Mouse (Mus musculus) kidney, adult 9 months (tissue): ENCODE measurements around the gene Gm49387.
"Not testable (repeated sequence)": the region's sequence is repeated elsewhere in the genome, so short reads cannot be mapped to it uniquely, and the experiment has no call there.

Experiments used
- DNase-seq: peaks from one replicate; pipeline ENCODE4 v3.0.0; 2022

Gene Gm49387

GRCm38 (mm10) chr14:31630677-31631076 lies 10.0 kb downstream of the Gm49387 start:
- DNase-seq = no peak

- no peak for DNase-seq
Observed at GRCm38 (mm10) chr14:31622748-31623147, 17.9 kb downstream of the Gm49387 start.

DNA sequence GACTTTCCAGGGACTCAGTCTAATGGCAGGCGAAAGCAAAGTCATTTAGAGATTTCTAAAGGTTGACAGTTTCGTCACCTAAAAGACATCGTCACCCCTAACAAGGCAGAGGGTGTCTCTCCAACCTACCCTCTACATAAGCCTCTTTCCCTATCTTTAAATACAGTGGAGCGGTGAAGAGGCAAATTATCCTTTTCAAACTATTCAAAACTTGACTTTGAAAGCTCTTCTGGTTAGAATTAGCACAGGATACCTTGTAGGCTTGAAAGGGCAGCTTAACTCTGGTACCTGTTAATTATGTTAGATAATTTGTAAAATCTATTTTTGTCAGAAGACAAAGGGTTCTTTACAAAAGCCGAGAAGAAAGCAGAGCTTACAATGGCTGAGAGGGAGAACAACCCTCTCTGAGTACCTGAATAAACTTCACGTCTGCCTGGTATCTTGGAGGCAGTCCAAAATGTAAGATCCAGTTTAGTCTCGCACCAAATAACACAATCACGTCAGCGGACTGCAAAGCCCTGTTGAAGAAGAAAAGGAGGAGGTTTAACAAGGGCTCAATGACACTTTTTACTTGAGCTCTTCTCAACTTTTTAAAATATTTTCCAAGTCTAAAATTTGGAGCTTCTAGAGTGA lies 20.0 kb downstream of the Gm49387 start:
- no peak for DNase-seq

DNA sequence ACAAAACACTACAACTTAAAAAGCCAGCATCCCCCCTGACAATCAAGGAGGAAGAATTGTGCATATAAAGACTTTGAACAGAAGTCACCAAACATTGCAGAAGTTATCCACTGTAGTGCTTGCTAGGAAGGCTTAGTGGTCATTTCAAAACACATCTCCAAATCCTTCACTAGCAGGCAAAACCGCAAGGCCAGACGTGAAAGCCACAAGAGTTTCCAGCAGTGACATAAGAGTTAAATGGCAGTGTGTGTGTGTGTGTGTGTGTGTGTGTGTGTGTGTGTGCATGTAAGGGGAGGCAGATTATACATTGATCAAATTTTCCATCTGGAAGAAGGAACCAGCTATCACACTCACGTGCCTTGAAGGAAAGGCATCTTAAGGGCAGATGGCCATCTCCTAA lies 22.7 kb downstream of the Gm49387 start:
- no peak for DNase-seq

DNA sequence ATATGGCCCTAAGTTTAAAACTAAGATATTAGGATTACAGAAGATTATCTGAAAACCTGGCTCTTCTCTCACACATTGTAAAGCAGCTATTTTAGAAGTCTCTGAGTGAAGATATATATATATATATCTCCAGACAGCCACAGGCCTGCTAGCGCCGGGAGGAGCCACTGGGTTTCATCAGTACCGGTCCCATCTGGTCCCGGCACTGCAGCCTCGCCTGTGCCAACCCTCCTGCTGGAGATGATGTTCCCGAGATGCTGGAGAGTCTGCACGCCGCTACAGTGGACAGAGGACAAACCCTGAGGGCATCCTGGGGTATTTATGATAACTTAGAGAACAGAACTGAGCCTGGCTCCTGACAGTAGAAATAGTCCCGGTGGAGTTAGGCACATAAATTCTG lies 23.5 kb downstream of the Gm49387 start:
- DNase-seq = no peak

- no peak for DNase-seq
Observed at GRCm38 (mm10) chr14:31613671-31614070, 27.0 kb downstream of the Gm49387 start.

GRCm38 (mm10) chr14:31611986-31612385 lies 28.7 kb downstream of the Gm49387 start:
- peak; percentile 17 for DNase-seq

GRCm38 (mm10) chr14:31605514-31605913 lies 35.2 kb downstream of the Gm49387 start:
- DNase-seq = no peak

GRCm38 (mm10) chr14:31604916-31605315 lies 35.8 kb downstream of the Gm49387 start:
- DNase-seq = peak; percentile 45

- not testable (repeated sequence) for DNase-seq
Observed at GRCm38 (mm10) chr14:31602616-31602979, 38.1 kb downstream of the Gm49387 start.

- no peak for DNase-seq
Observed at GRCm38 (mm10) chr14:31601908-31602615, 38.6 kb downstream of the Gm49387 start.

GRCm38 (mm10) chr14:31597446-31597845 lies 43.2 kb downstream of the Gm49387 start:
- DNase-seq = no peak

GRCm38 (mm10) chr14:31596408-31596807 lies 44.3 kb downstream of the Gm49387 start:
- DNase-seq = no peak

DNA sequence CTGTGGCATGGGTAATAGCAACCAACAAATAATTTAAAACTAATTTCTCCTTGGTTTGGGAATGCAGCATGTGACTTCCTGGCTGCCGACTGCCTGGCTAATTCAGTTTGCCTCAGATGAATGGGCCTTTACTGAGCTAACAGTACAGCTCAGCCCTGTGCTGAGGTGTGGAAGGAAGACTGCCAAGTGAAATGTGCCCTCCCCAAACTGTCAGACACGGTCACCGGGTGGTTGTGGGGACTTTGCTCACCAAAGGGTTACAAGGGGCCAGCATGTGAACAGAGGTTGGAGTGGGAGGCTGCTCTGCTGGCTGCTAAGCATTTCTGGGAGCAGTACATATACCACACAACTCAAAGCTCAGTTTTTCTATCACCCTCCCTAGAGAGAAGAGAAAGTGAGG lies 46.0 kb downstream of the Gm49387 start:
- DNase-seq = peak; percentile 60

DNA sequence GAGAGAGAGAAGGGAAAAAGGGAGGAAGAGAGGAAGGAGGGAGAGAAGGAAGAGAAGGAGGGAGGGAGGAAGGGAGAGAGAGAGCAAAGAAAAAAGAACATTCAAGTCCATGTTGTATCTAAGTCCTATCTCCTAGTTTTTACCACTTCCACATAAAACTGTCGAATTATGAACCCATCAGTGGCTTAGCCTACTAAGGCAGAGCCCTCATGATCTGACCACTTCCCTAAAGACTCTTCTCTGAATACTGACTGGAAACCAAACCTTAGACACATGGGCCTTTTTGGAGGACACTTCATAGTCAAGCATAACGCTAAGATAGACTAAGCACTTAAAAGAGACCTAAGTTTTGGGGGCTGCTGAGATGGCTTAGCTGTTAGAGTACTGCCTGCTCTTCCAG lies 47.6 kb downstream of the Gm49387 start:
- no peak for DNase-seq

DNA sequence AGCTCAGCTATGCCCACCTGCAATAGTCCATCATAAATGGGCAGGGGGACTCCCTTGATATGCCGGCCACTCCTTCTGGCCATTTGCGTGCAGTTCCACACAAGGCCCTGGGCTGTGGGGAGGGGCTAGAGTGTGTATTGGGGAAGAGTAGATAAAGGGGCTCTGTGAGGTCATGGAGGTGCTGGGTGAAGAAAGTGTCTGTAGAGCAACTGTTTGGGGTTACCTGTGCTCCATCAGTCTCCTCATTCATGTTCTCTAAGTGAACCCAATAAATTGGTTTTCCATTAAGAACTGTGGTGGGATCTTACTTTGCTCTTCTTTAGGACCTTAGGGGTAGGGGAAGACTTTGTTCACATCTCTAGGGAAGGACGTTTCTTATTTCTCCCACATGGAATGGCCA lies 49.4 kb downstream of the Gm49387 start, which contains the start of gene Colq:
Gene Colq, minus strand, starts transcription at position 101 of the 400 bp plus-strand sequence.
- no peak for DNase-seq

GRCm38 (mm10) chr14:31586451-31586850 lies 54.2 kb downstream of the Gm49387 start:
- DNase-seq = peak; percentile 19

DNA sequence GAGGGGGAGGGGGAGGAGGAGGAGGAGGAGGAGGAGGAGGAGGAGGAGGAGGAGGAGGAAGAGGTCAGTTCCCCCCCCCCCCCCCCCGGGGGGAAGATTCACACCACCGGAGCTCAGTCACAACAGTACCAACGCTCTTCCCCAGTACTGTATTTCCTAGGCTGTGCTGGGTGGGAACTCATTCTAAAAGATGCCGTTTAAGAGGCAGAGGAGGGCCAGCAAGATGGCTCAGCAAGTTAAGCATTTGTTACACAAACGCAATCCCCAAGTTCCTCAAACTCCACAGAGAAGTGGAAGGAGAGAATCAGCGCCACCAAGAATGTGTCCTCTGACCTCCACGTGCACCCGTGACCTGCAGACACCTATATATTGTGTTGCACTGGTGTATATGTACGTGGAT lies 57.6 kb downstream of the Gm49387 start:
- DNase-seq = no peak

- no peak for DNase-seq
Observed at GRCm38 (mm10) chr14:31577966-31578735, 62.5 kb downstream of the Gm49387 start.

DNA sequence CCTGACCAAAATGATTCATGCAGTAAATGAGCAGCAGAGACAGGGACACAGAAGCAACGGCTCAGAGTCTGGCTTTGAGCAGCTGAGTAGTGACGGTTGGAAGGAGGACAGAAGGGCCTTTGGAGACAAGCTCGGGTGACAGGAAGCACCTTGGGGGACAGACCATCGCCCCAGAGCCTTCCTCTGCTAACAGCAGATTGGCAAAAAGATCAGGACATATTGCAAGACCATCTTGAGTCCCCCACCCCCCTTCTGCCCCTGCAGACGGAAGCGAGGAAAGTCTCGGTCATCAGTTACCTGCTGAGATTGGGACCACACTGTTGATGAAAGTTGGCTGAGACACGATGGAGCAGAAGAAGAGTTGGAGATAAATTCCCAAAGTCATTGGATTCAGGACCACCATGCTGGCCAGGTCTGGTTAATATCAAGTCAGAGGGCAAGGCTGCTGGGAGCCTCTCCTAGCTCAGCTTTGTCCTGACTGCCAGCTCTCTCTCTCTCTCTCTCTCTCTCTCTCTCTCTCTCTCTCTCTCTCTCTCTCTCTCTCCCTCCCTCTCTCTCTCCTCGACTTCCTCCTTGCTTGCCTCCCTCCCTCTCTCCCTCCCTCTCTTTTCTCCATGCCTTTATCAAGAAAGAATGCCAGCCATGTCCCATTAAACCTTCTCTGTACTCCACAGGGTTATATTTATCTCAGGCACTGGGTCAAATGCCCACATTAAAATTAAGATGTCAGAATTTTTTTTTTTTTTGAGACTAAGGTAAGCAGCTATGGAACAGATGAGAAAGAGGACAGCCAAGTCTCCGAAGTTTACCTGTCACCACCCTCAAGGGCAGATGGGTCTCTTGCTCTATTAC lies 63.6 kb downstream of the Gm49387 start:
- no peak for DNase-seq

DNA sequence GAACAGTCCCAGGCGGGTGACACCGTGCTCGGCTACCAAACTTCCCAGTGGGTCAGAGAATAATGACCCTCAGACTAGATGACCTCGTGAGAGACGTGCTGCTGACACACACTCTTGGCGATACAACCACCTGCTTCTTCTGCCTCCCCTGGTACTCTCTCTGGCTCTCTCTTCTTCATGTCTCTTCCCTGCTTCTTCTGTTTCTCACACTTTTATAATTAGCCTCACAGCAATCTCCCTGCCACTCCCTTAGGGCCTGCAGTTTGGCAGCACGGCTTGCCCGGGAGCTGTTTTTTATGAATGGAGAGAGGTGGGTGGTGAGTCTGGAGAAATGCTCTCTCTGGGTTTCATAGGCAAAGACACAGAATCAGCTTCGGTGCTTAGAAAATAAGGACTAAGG lies 64.8 kb downstream of the Gm49387 start:
- DNase-seq = no peak

GRCm38 (mm10) chr14:31574903-31575665 lies 65.6 kb downstream of the Gm49387 start:
- DNase-seq = no peak
